Mouse (Mus musculus): Measurements from ENCODE around the gene Prl3d3.
"Not testable (repeated sequence)": the region's sequence is repeated elsewhere in the genome, so short reads cannot be mapped to it uniquely, and the experiment has no call there.

Gene Prl3d3

GRCm38 (mm10) chr13:27156490-27156889, at the start of gene Prl3d3:
Gene Prl3d3, plus strand, starts transcription at chr13:27156790.
- not testable (repeated sequence) for DNase-seq (ENCODE audit: low read depth, low spot score)

DNA sequence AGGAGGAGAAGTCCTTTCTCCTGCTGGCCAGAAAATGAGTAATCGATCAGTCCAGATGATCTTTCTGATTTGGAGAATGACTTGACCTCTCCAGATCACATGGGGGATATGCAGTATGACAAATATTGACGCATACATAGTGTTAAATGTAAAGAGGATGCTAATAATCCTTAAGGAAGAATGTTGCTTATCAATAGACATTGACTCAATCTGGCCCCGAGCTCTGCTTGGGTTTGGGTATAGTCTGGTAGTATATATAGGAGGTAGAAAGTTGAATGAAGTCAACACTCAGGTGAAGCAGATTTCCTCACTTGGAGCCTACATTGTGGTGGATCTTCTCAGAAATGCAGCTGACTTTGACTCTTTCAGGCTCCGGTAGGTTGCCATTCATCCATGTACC, 35.2 kb upstream of the Prl3d3 start, which contains the start of gene Prl3d2:
Gene Prl3d2 (plus strand): TSS at position 301 of the 400 bp plus-strand sequence.
- not testable (repeated sequence) for DNase-seq (ENCODE audit: low read depth, low spot score)

GRCm38 (mm10) chr13:27148264-27148663, 8.3 kb upstream of the Prl3d3 start:
- no peak for DNase-seq (ENCODE audit: low read depth, low spot score)

- DNase-seq (ENCODE audit: low read depth, low spot score), result no peak
These were observed 39.8 kb downstream of the Prl3d3 start, which contains the start of gene Prl3c1 for GRCm38 (mm10) chr13:27196359-27196758. Gene Prl3c1, plus strand, starts transcription at chr13:27196659.
